Mouse (Mus musculus): ENCODE results near the gene Ttc6. TPM values are rescaled to one million over a fixed set of nuclear protein-coding genes. Genes with fewer than 3 reads are reported as not detected.

Gene Ttc6
- polyA plus RNA-seq, 1 experiment, result not detected

GRCm38 (mm10) chr12:57549667-57550160 is 14.2 kb upstream of the Ttc6 start:
- Histone ChIP-seq H3K36me3 (ENCODE audit: control insufficient read depth) (no peaks in the 10 kb centered on the region), H3K27me3 (ENCODE audit: control insufficient read depth) (peaks cover 96% of the 10 kb centered on the region), H3K4me3 (replicated peaks) (no peak overlapping the region), H3K9me3 (ENCODE audit: control insufficient read depth, low read length) (no peaks in the 10 kb centered on the region), H3K4me1 (ENCODE audit: control insufficient read depth) (no peaks in the 10 kb centered on the region; the same call in 1 of the 2 replicates)
- TF ChIP-seq TAL1 (IDR thresholded peaks at IDR 0.05; ENCODE audit: low read length) (no peak), GATA1 (IDR thresholded peaks at IDR 0.05; ENCODE audit: low read length) (no peak)

DNA sequence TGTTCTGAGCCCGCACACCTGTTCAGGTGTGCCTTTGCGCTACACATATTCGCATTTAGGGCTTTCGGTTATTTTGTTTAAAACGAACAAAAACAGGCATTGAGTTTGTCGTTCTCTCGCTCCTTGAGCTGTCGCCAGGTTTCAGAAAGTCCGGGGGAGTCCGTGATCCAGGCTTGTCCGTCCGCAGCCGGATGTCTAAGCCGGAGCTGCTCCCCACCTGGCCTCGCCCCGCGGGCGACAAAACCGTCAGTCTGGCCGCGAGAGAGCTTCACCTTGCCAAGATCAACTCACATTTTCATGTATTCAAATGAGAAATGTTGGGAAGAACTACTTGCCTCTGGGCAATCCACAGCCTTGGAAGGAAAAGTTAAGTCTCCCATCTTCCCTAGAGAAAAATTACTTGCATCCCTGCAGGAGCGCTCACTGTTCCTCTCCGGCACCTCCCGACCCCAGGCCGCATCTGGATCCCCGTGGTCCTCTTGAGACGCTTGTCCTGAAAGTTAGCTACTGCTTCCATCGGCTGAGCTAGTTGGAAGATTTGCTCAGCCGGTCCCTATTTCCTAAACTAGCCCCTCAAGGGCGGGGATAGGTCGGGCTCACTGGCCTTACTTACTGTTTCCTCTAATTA is 13.6 kb upstream of the Ttc6 start:
- Histone ChIP-seq H3K9me3 (ENCODE audit: control insufficient read depth, low read length) (no peaks in the 10 kb centered on the region), H3K4me3 (replicated peaks) (no peak overlapping the region), H3K36me3 (ENCODE audit: control insufficient read depth) (no peaks in the 10 kb centered on the region), H3K4me1 (ENCODE audit: control insufficient read depth) (no peaks in the 10 kb centered on the region; the same call in 1 of the 2 replicates), H3K27me3 (ENCODE audit: control insufficient read depth) (peaks cover 91% of the 10 kb centered on the region)
- TF ChIP-seq TAL1 (IDR thresholded peaks at IDR 0.05; ENCODE audit: low read length), result no peak
- TF ChIP-seq GATA1 (IDR thresholded peaks at IDR 0.05; ENCODE audit: low read length), result no peak

GRCm38 (mm10) chr12:57550881-57551280 is 13.0 kb upstream of the Ttc6 start:
- TF ChIP-seq TAL1 (IDR thresholded peaks at IDR 0.05; ENCODE audit: low read length) (no peak), GATA1 (IDR thresholded peaks at IDR 0.05; ENCODE audit: low read length) (no peak)
- H3K4me1 ChIP-seq (ENCODE audit: control insufficient read depth), result no peaks in the 10 kb centered on the region; the same call in 1 of the 2 replicates
- peaks cover 85% of the 10 kb centered on the region for H3K27me3 ChIP-seq (ENCODE audit: control insufficient read depth)

DNA sequence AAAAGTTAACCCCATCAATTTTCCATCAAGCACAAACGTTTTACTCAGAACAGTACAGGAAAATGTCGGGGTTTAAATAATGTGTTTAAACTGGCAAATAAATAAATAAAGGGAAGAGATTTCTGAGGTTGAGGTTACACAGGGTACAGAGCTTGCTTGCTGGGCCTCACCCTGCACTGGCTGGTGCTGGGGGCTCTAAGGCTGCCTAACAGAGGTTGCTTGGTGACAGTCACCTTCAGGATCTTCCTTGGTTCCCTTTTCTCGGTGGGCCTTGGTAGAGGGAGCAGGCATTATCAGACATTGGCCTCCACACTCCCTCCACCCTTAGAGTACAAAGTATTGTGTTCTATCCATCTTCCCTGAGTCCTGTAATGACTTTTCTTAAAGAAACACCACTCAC is 11.6 kb upstream of the Ttc6 start:
- Histone ChIP-seq H3K4me1 (ENCODE audit: control insufficient read depth) (no peaks in the 10 kb centered on the region), H3K4me3 (replicated peaks) (no peak overlapping the region), H3K9me3 (ENCODE audit: control insufficient read depth, low read length) (no peaks in the 10 kb centered on the region), H3K27me3 (ENCODE audit: control insufficient read depth) (peaks cover 71% of the 10 kb centered on the region), H3K36me3 (ENCODE audit: control insufficient read depth) (no peaks in the 10 kb centered on the region)
- TF ChIP-seq TAL1 (IDR thresholded peaks at IDR 0.05; ENCODE audit: low read length) (no peak), GATA1 (IDR thresholded peaks at IDR 0.05; ENCODE audit: low read length) (no peak)

More at GRCm38 (mm10) chr12:57550881-57551280, 13.0 kb upstream of the Ttc6 start:
- Histone ChIP-seq H3K4me3 (replicated peaks) (no peak overlapping the region), H3K36me3 (ENCODE audit: control insufficient read depth) (no peaks in the 10 kb centered on the region), H3K9me3 (ENCODE audit: control insufficient read depth, low read length) (no peaks in the 10 kb centered on the region)

- no peaks in the 10 kb centered on the region for H3K36me3 ChIP-seq (ENCODE audit: control insufficient read depth)
- peaks cover 53% of the 10 kb centered on the region for H3K27me3 ChIP-seq (ENCODE audit: control insufficient read depth)
- H3K4me3 ChIP-seq (replicated peaks), result no peak overlapping the region
- H3K4me1 ChIP-seq (ENCODE audit: control insufficient read depth), result no peaks in the 10 kb centered on the region
- no peaks in the 10 kb centered on the region for H3K9me3 ChIP-seq (ENCODE audit: control insufficient read depth, low read length)
- TF ChIP-seq GATA1 (IDR thresholded peaks at IDR 0.05; ENCODE audit: low read length), result no peak
- TF ChIP-seq TAL1 (IDR thresholded peaks at IDR 0.05; ENCODE audit: low read length), result no peak
Measured at GRCm38 (mm10) chr12:57554091-57554490, 9.8 kb upstream of the Ttc6 start.

GRCm38 (mm10) chr12:57571773-57572172 is 7.9 kb downstream of the Ttc6 start:
- Histone ChIP-seq H3K4me3 (replicated peaks) (no peak overlapping the region), H3K9me3 (ENCODE audit: control insufficient read depth, low read length) (peaks cover 5% of the 10 kb centered on the region), H3K4me1 (ENCODE audit: control insufficient read depth) (no peaks in the 10 kb centered on the region), H3K27me3 (ENCODE audit: control insufficient read depth) (peaks cover 17% of the 10 kb centered on the region), H3K36me3 (ENCODE audit: control insufficient read depth) (no peaks in the 10 kb centered on the region)
- TF ChIP-seq TAL1 (IDR thresholded peaks at IDR 0.05; ENCODE audit: low read length) (no peak), GATA1 (IDR thresholded peaks at IDR 0.05; ENCODE audit: low read length) (no peak)

- Histone ChIP-seq H3K4me1 (ENCODE audit: control insufficient read depth) (no peaks in the 10 kb centered on the region), H3K4me3 (replicated peaks) (no peak overlapping the region), H3K27me3 (ENCODE audit: control insufficient read depth) (peaks cover 17% of the 10 kb centered on the region), H3K9me3 (ENCODE audit: control insufficient read depth, low read length) (peaks cover 5% of the 10 kb centered on the region), H3K36me3 (ENCODE audit: control insufficient read depth) (no peaks in the 10 kb centered on the region)
- TF ChIP-seq TAL1 (IDR thresholded peaks at IDR 0.05; ENCODE audit: low read length), result no peak
- no peak for TF ChIP-seq GATA1 (IDR thresholded peaks at IDR 0.05; ENCODE audit: low read length)
Measured at GRCm38 (mm10) chr12:57572415-57572814, 8.5 kb downstream of the Ttc6 start.

GRCm38 (mm10) chr12:57575931-57576628 is 12.2 kb downstream of the Ttc6 start:
- H3K4me1 ChIP-seq (ENCODE audit: control insufficient read depth), result no peaks in the 10 kb centered on the region
- H3K4me3 ChIP-seq (replicated peaks), result peak overlapping the region; percentile 14
- peaks cover 14% of the 10 kb centered on the region for H3K9me3 ChIP-seq (ENCODE audit: control insufficient read depth, low read length)
- H3K36me3 ChIP-seq (ENCODE audit: control insufficient read depth), result no peaks in the 10 kb centered on the region
- H3K27me3 ChIP-seq (ENCODE audit: control insufficient read depth), result peaks cover 17% of the 10 kb centered on the region
- TF ChIP-seq GATA1 (IDR thresholded peaks at IDR 0.05; ENCODE audit: low read length), result no peak
- TF ChIP-seq TAL1 (IDR thresholded peaks at IDR 0.05; ENCODE audit: low read length), result no peak

- H3K36me3 ChIP-seq (ENCODE audit: control insufficient read depth), result no peaks in the 10 kb centered on the region
- no peak overlapping the region for H3K4me3 ChIP-seq (replicated peaks)
- H3K4me1 ChIP-seq (ENCODE audit: control insufficient read depth), result no peaks in the 10 kb centered on the region
- TF ChIP-seq TAL1 (IDR thresholded peaks at IDR 0.05; ENCODE audit: low read length) (no peak), GATA1 (IDR thresholded peaks at IDR 0.05; ENCODE audit: low read length) (no peak)
- H3K9me3 ChIP-seq (ENCODE audit: control insufficient read depth, low read length), result no peaks in the 10 kb centered on the region; the same call in 1 of the 2 replicates
- no peaks in the 10 kb centered on the region for H3K27me3 ChIP-seq (ENCODE audit: control insufficient read depth)
Measured at GRCm38 (mm10) chr12:57607624-57608023, 43.7 kb downstream of the Ttc6 start.

Measured in erythroblast, embryonic 14.5 days (primary cell).